Mouse (Mus musculus): ENCODE measurements around the gene Celf5. TPM values are rescaled to one million over a fixed set of nuclear protein-coding genes. Genes with fewer than 3 reads are reported as not detected.

Celf5 gene
- polyA plus RNA-seq, 1 experiment from 2014 or later = 62.5 TPM

GRCm38 (mm10) chr10:81496969-81497368 is 14.5 kb upstream of the Celf5 start:
- Histone ChIP-seq H3K4me1 (peaks cover 30% of the 10 kb centered on the region), H3K36me3 (peaks cover 14% of the 10 kb centered on the region), H3K9ac (replicated peaks) (peak overlapping the region; percentile 56), H3K9me3 (replicated peaks) (no peaks in the 10 kb centered on the region), H3K4me3 (replicated peaks) (peak overlapping the region; percentile 74), H3K27ac (replicated peaks) (peak overlapping the region; percentile 87), H3K4me2 (peak overlapping the region; percentile 97), H3K27me3 (replicated peaks) (no peaks in the 10 kb centered on the region)
- WGBS = 34% methylated on average over 4 of the region's 4 CpGs
- ATAC-seq (ENCODE audit: low FRiP score) = no peak

- ATAC-seq (ENCODE audit: low FRiP score) = peak; percentile 96
- peaks cover 30% of the 10 kb centered on the region for H3K4me1 ChIP-seq
- 0% methylated on average over 37 of the region's 45 CpGs for WGBS
- peak within 1 kb of the TSS; percentile 87 for H3K27ac ChIP-seq (replicated peaks)
- H3K36me3 ChIP-seq = peaks cover 20% of the 10 kb centered on the region
- H3K4me3 ChIP-seq (replicated peaks) = peak within 1 kb of the TSS; percentile 74
- H3K9ac ChIP-seq (replicated peaks) = peak within 1 kb of the TSS; percentile 84
- H3K27me3 ChIP-seq (replicated peaks) = no peaks in the 10 kb centered on the region
- H3K4me2 ChIP-seq = peak within 1 kb of the TSS; percentile 97
- no peaks in the 10 kb centered on the region for H3K9me3 ChIP-seq (replicated peaks)
These were observed 13.9 kb upstream of the Celf5 start, which contains the start of gene Ncln for GRCm38 (mm10) chr10:81496264-81496901. Gene Ncln, minus strand, starts transcription at chr10:81496392.

- Histone ChIP-seq H3K9ac (replicated peaks) (peak overlapping the region; percentile 84), H3K9me3 (replicated peaks) (no peaks in the 10 kb centered on the region), H3K36me3 (peaks cover 26% of the 10 kb centered on the region), H3K27ac (replicated peaks) (peak overlapping the region; percentile 87), H3K4me2 (peak overlapping the region; percentile 97), H3K27me3 (replicated peaks) (no peaks in the 10 kb centered on the region), H3K4me1 (peaks cover 30% of the 10 kb centered on the region), H3K4me3 (replicated peaks) (peak overlapping the region; percentile 74)
- ATAC-seq (ENCODE audit: low FRiP score) = peak; percentile 22
- WGBS = 2% methylated on average over 41 of the region's 41 CpGs
These were observed 13.2 kb upstream of the Celf5 start for GRCm38 (mm10) chr10:81495616-81496263.

GRCm38 (mm10) chr10:81495151-81495550 is 12.6 kb upstream of the Celf5 start:
- H3K4me3 ChIP-seq (replicated peaks) = peak overlapping the region; percentile 74
- no peaks in the 10 kb centered on the region for H3K27me3 ChIP-seq (replicated peaks)
- H3K4me2 ChIP-seq = peak overlapping the region; percentile 97
- H3K9ac ChIP-seq (replicated peaks) = peak overlapping the region; percentile 84
- ATAC-seq (ENCODE audit: low FRiP score) = no peak
- H3K9me3 ChIP-seq (replicated peaks) = no peaks in the 10 kb centered on the region
- WGBS = 79% methylated on average over 6 of the region's 6 CpGs
- peaks cover 32% of the 10 kb centered on the region for H3K36me3 ChIP-seq
- H3K27ac ChIP-seq (replicated peaks) = no peak overlapping the region
- peaks cover 30% of the 10 kb centered on the region for H3K4me1 ChIP-seq

DNA sequence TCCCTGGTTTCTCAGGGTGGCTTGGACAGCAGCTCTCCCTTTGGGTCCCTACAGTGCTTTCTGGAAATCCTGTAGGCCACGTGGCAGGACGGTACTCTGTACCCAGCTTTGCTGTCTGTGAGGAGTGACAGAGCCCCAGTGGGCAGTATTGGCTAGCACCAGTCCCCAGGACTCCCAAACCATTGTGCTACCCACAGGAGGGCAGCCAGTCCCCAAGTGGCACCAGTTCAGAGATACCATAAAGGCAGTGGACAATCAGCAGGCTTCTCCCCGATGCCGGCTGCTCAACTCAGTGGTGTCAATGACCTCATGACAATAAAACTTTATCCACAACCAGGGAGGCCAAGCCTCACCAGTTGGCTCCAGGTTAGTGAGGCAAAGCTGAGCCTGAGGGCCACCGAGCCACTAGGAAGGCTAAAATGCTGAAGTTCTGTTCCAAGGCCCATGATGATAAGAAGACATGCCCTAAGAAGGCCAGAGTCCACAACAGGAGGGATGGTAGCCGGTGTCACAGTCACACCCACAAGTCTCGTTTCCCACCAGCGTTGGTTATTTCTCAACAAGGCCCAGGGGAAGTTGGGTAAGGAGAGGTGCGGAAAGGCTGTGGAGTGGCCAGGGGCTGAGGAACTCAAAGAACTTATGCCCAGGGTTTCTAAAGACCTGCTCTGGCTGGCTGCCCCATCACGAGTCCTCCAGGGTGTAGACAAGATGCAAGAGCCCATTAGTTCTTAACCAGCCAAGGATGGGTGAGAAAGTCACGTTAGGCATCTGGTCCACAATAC is 11.9 kb upstream of the Celf5 start:
- Histone ChIP-seq H3K4me1 (peaks cover 30% of the 10 kb centered on the region), H3K4me3 (replicated peaks) (peak overlapping the region; percentile 74), H3K36me3 (peaks cover 39% of the 10 kb centered on the region), H3K9me3 (replicated peaks) (no peaks in the 10 kb centered on the region), H3K4me2 (peak overlapping the region; percentile 97), H3K27me3 (replicated peaks) (no peaks in the 10 kb centered on the region), H3K27ac (replicated peaks) (no peak overlapping the region), H3K9ac (replicated peaks) (peak overlapping the region; percentile 84)
- no peak for ATAC-seq (ENCODE audit: low FRiP score)
- WGBS = 84% methylated on average over 11 of the region's 11 CpGs

GRCm38 (mm10) chr10:81493601-81494220 is 11.2 kb upstream of the Celf5 start:
- WGBS = 91% methylated on average over 8 of the region's 8 CpGs
- H3K4me3 ChIP-seq (replicated peaks) = no peak overlapping the region
- H3K4me2 ChIP-seq = peak overlapping the region; percentile 97; the same call in 1 of the 2 replicates
- ATAC-seq (ENCODE audit: low FRiP score) = no peak
- no peaks in the 10 kb centered on the region for H3K27me3 ChIP-seq (replicated peaks)
- no peaks in the 10 kb centered on the region for H3K9me3 ChIP-seq (replicated peaks)
- peaks cover 30% of the 10 kb centered on the region for H3K4me1 ChIP-seq
- H3K9ac ChIP-seq (replicated peaks) = no peak overlapping the region
- H3K36me3 ChIP-seq = peaks cover 46% of the 10 kb centered on the region
- no peak overlapping the region for H3K27ac ChIP-seq (replicated peaks)

GRCm38 (mm10) chr10:81492606-81493240 is 10.2 kb upstream of the Celf5 start:
- Histone ChIP-seq H3K27ac (replicated peaks) (no peak overlapping the region), H3K9me3 (replicated peaks) (no peaks in the 10 kb centered on the region), H3K36me3 (peaks cover 56% of the 10 kb centered on the region), H3K4me1 (peaks cover 28% of the 10 kb centered on the region), H3K4me2 (no peak overlapping the region), H3K27me3 (replicated peaks) (no peaks in the 10 kb centered on the region), H3K9ac (replicated peaks) (no peak overlapping the region), H3K4me3 (replicated peaks) (no peak overlapping the region)
- WGBS = 91% methylated on average over 11 of the region's 11 CpGs
- no peak for ATAC-seq (ENCODE audit: low FRiP score)

- ATAC-seq (ENCODE audit: low FRiP score) = no peak
- Histone ChIP-seq H3K4me3 (replicated peaks) (no peak overlapping the region), H3K27me3 (replicated peaks) (no peaks in the 10 kb centered on the region), H3K27ac (replicated peaks) (no peak overlapping the region), H3K4me2 (no peak overlapping the region), H3K36me3 (peaks cover 73% of the 10 kb centered on the region), H3K9me3 (replicated peaks) (no peaks in the 10 kb centered on the region), H3K9ac (replicated peaks) (no peak overlapping the region), H3K4me1 (peaks cover 19% of the 10 kb centered on the region)
- WGBS = 93% methylated on average over 9 of the region's 9 CpGs
These were observed 8.5 kb upstream of the Celf5 start for GRCm38 (mm10) chr10:81491018-81491417.

- Histone ChIP-seq H3K27me3 (replicated peaks) (no peaks in the 10 kb centered on the region), H3K4me3 (replicated peaks) (no peak overlapping the region), H3K4me1 (peaks cover 14% of the 10 kb centered on the region), H3K9ac (replicated peaks) (no peak overlapping the region), H3K9me3 (replicated peaks) (no peaks in the 10 kb centered on the region), H3K27ac (replicated peaks) (no peak overlapping the region), H3K36me3 (peaks cover 74% of the 10 kb centered on the region), H3K4me2 (no peak overlapping the region)
- WGBS = 83% methylated on average over 14 of the region's 14 CpGs
- no peak for ATAC-seq (ENCODE audit: low FRiP score)
These were observed 7.4 kb upstream of the Celf5 start for GRCm38 (mm10) chr10:81489941-81490340.

GRCm38 (mm10) chr10:81488081-81488480 is 5.6 kb upstream of the Celf5 start:
- no peak for ATAC-seq (ENCODE audit: low FRiP score)
- peaks cover 71% of the 10 kb centered on the region for H3K36me3 ChIP-seq
- no peaks in the 10 kb centered on the region for H3K9me3 ChIP-seq (replicated peaks)
- H3K27ac ChIP-seq (replicated peaks) = no peak overlapping the region
- WGBS = 90% methylated on average over 11 of the region's 11 CpGs
- no peaks in the 10 kb centered on the region for H3K27me3 ChIP-seq (replicated peaks)
- no peak overlapping the region for H3K4me2 ChIP-seq
- H3K4me3 ChIP-seq (replicated peaks) = no peak overlapping the region
- peaks cover 12% of the 10 kb centered on the region for H3K4me1 ChIP-seq
- H3K9ac ChIP-seq (replicated peaks) = no peak overlapping the region

- Histone ChIP-seq H3K9ac (replicated peaks) (no peak overlapping the region), H3K27me3 (replicated peaks) (no peaks in the 10 kb centered on the region), H3K36me3 (peaks cover 55% of the 10 kb centered on the region), H3K4me2 (no peak overlapping the region), H3K9me3 (replicated peaks) (no peaks in the 10 kb centered on the region), H3K4me1 (peaks cover 18% of the 10 kb centered on the region), H3K27ac (replicated peaks) (no peak overlapping the region), H3K4me3 (replicated peaks) (no peak overlapping the region)
- no peak for ATAC-seq (ENCODE audit: low FRiP score)
- WGBS = 77% methylated on average over 10 of the region's 10 CpGs
These were observed 4.0 kb upstream of the Celf5 start for GRCm38 (mm10) chr10:81486496-81486895.
